Mouse (Mus musculus) mouse trophoblast stem cell (cell line): ENCODE measurements around the gene Zfp276.
"Not testable (repeated sequence)": the region's sequence is repeated elsewhere in the genome, so short reads cannot be mapped to it uniquely, and the experiment has no call there.

Experiments used
- in situ Hi-C, 2 experiments: fragments of 300-500 bp; cut with MseI, MboI; formaldehyde crosslinking; loops; 2 replicates in 1 of 2; 3 replicates in 1 of 2; pipeline ENCODE4 v1.15.1; 2025

Gene Zfp276

DNA sequence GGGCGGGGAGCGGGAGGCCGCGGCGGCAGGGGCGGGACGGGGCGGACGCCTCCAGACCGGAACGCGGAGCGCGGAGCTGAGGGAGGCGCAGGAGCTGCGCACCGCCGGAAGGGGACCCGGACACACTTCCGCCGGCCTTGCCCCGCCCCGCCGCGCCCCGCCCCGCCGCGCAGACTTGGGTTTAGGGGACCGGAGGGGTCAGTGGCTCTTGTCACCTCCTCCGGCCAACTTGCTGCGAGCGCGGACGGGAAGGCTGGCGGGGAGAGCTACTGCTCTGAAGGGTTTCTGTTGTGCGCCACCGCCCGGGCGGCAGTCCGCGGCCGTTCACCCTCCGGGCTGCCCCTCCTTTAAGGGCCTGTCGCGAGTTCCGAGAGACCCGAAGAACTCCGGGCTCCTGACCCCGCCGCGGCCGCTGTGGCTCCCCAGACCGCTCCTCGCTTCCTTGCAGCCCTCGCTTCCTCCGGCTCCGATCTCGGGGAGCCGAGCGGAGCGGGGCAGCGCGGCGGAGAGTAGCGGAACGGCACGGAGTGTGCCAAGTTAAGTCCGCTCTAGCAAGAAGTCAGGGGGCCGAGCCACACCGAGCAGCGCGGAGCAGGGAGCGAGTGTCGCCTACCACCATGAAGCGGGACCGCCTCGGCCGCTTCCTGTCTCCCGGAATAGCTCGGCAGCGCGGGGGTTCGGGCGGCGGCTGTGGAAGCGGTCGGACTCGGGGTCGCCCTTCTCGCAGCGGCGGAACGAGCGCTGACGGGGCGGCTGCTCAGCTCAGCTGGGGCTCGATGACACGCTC, at the start of gene Zfp276, which contains the start of gene Vps9d1:
Gene Zfp276, plus strand, starts transcription at position 97 of the 787 bp plus-strand sequence.
Gene Vps9d1, minus strand, starts transcription at position 250 of the 787 bp plus-strand sequence.
- in situ Hi-C loops = no loop called here

- in situ Hi-C loops = loop anchor here in 1 of 2 experiments (25.0 kb wide), 1 partner anchor 100 kb away; the partner anchor contains the start of genes Cpne7 and Rpl13
Measured at GRCm38 (mm10) chr8:123211876-123212275, 42.1 kb upstream of the Zfp276 start.

DNA sequence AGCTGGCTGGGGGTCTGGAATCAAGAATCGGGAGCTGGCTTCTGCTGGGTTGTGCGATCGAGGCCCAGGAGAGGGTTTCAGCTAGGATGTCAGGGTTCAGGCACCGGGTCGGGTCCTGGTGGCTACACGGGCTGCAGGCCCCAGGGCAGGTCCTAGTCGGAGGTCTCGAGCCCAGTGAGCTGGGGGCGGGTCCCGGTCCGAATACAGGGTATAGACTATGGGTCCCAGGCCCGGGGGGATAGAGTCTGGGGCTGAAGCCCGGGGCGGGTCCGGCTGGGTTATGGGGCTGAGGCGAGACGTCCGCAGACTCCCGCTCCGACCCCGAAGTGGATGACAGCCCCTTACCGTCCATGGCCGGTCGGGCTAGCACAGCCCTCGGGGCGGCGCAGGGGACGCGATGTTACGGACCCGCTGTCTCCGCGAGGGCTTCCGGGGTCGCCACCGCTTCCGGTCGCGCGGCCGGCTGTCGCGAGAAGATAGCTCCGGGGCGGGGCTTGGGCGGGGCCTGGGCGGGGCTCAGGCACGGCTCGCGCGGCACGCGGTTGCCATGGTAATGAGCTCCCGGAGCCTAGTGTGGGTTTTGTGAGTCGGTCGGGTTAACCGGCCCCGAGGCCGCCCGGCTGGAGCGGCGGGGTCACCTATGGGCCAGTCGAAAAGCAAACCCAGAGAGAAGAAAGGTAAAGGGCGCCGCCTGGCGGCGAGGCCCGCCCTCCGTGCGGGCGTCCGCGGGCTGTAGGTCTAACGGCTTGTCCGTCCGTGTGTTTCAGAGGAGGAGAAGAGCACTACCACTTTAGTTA, 41.5 kb upstream of the Zfp276 start, which contains the start of the genes Chmp1a and Spata33:
Gene Chmp1a, minus strand, starts transcription at position 443 of the 797 bp plus-strand sequence.
Gene Spata33, plus strand, starts transcription at position 512 of the 797 bp plus-strand sequence.
- in situ Hi-C loops = loop anchor here in 1 of 2 experiments (25.0 kb wide), 1 partner anchor 100 kb away; the partner anchor contains the start of genes Cpne7 and Rpl13

DNA sequence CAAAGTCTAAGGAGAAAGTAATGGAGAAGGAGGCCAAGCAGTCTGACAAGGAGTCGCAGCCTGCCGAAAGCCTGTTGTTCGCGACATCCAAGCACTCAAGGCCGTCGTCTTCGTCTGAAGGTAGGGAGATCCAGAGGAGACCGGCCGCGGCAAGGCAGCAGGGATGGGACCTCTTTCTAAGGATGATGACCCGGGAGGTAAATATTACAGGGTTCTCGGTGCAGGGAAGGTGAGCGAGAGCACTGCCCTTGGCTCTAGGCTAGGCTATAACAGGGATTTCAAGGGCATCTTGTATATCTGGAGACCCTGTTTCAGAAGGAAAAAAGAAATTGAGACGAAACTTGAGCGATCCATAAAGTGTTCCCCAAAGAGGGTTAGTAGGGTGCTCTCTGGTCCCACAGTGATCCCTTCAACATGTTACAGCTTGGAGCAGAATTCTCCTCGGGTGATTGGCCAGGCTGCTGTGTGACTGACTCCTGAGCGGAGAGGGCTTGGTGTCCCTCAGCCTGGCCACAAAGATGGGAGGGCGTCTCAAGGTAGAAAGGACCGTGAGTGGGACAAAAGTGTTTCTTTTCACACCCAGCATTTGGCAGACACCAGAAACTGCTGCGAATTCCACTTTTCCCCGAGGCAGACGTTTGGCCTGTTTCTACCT, 40.8 kb upstream of the Zfp276 start:
- in situ Hi-C loops = loop anchor here in 1 of 2 experiments (25.0 kb wide), 1 partner anchor 101 kb away; the partner anchor contains the start of genes Cpne7 and Rpl13

GRCm38 (mm10) chr8:123215430-123215829, 38.6 kb upstream of the Zfp276 start:
- in situ Hi-C loops = loop anchor here in 1 of 2 experiments (25.0 kb wide), 1 partner anchor 103 kb away; the partner anchor contains the start of genes Cpne7 and Rpl13

GRCm38 (mm10) chr8:123220917-123221316, 33.1 kb upstream of the Zfp276 start:
- in situ Hi-C loops = loop anchor here in 1 of 2 experiments (25.0 kb wide), 1 partner anchor 109 kb away; the partner anchor contains the start of genes Cpne7 and Rpl13

DNA sequence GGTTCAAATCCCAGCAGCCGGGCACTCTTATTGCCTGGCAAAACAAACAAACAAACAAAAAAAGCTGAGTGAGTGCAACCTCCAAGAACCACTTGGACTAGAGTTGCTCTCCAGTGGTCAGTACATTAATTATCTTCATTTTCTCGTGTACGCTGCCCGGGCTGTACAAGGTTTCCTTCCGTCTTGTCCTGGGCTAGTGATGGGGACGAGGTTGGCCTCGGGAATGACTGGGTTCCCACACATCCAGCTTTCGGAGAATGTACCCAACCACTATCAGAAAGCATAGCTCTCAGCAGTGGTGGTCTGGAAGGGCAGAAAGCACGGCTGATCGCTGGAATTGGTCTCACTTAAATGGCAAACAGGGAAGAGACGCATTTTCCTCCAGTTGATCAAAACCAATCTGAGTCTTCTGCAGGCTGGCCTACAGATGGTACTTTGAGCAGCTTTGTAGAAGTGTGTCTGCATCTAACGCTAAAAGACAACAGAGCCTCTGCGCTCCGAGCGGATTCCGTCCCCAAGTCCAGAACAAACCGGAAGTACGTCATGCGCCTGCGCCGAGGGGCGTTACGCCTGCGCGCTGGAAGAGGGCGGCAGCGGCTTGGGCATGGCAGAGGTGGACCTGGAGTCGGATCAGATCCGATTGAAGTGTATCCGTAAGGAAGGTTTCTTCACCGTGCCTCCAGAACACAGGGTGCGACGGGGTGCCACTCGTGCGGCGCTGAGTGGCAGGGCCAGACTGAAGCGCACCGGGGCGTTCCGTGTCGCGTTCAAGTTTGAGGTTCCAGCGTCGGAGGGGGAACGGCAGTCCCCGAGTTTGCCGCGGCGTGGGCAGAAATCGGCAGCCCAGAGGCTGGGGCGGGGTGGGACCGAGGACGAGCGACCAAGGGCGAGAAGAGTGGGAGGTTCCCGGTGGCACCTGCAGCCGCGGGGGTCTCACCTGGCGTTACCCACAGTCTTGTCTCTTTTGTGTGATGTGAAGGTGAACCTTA, 29.4 kb upstream of the Zfp276 start, which contains the start of gene Cdk10:
Gene Cdk10, plus strand, starts transcription at position 565 of the 989 bp plus-strand sequence.
- in situ Hi-C loops = loop anchor here in 1 of 2 experiments (25.0 kb wide), 1 partner anchor 112 kb away; the partner anchor contains the start of genes Cpne7 and Rpl13

DNA sequence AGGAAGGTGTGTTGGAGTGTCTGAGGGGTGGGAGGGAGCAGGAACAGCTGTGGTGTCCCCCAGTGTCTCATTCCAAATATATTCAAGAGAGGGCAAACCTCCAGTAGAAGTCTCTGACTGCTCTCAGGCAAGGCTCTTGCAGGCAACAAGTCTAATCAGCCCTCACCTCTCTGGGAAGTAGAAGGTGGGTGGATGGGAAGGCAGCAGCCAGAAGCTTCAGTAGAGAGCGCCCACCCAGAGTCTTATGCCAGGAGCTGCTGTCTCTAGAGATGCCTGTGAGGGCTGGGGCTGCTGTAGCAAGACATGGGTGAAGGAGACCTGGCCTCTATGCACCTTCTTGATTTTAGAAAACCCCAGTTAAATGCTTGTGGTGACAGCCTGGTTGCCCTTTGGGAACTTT, 25.6 kb upstream of the Zfp276 start:
- in situ Hi-C loops = no loop called here

- in situ Hi-C loops = not testable (repeated sequence)
Measured at GRCm38 (mm10) chr8:123230326-123230725, 23.7 kb upstream of the Zfp276 start.

DNA sequence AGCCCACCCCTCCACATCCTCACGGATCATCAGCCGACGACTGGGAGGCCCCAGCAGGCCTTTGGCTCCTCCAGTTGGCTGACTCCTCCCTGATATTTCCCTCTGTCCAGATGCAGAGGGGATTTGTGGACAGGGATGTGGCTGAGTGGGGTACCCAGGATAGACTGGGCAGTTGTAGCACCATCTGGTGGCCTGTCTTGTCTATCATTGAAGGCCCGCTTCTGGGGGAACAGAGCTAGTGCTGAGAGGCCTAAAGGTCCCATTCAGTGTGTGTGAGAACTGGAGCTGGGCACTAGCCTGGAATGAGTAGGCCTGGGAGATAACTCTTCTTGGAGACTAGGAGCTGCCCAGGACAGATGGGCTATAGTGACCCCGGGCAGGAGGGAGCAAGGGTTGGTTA, 22.3 kb upstream of the Zfp276 start:
- in situ Hi-C loops = no loop called here

DNA sequence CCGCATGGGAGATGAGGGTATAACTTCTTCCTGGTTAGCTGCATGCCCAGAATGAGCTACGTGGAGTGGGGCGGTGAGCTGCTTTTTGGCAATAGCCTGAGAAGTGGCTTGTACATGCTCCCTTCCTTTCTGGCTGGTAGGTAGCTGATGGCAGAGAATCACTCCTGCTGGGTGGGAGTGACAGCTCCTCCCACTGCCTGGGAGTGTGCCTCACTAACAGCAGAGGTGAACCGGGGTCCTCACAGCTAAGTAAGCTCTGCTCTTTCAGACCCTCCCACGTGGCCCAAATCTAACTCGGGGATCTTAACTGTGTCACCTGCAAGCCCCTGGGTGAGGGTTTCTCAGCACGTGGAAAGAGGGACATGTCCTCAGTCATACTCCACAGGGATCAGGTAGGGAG, 21.4 kb upstream of the Zfp276 start:
- in situ Hi-C loops = no loop called here

DNA sequence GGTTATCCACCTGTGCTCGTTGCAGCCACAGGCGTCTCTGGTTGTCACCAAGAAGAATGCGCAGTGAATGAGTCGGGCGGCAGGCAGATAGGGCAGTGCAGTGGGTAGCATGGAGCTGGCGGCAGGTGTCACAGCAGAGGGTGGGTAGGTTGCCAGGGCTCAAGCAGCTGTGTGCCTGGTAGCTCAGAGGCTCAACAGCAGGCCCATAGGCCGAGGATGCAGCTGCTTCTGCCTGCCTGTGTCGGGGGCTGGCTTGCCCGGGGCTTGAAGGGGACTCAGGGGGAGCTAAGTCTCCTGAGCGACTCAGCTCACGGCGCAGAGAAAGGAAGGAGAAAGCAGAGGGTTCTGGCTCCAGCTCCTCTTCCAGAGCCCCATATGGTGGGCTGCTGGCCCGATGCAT, 20.7 kb upstream of the Zfp276 start:
- in situ Hi-C loops = no loop called here

DNA sequence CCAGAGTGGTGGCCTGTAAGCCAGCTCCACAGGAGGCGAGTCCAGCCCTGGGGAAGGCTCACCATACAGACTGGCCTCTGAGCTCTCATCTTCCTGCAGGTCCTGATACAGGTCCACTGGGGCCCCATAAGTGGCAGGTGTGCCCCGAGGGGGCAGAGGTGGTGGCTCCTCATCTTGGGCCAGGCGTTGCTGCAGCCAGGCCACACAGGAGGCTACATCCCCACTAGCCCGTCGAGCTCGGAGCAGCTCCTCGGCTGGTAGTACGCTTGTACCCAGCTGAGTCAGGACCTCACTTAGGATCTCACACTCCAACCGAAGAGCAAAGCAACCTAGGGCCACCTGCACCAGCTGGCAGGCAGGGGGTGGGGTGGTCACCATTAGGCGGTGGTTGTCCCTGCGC, 20.2 kb upstream of the Zfp276 start:
- in situ Hi-C loops = no loop called here

DNA sequence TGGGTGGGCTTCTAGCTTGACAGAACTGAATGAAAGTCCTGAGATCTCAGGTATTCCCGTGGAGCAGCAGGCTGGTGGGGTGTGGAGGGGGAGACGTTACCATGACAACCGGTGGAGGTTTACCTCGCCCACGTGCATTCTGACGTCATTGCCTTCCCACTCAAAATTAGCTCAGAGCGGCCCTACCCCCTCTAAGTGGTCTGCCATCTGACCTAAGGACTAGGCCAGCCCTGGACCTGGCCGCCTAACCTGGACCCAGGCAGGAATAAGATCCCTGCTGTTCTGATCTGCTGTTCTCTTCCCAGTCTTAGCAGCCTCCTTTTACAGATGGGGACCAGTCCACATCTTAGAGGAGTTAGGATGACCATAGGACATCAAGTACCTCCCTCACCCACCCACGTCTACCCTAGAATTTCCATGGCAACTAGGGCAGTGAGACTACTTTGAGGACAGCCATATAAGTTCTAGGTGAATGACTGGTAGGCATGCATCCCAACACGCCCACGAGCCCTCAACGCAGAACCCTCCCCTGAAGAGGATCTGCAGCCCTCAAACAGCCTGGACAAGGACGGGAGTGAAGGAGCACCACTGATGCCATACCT, 19.0 kb upstream of the Zfp276 start:
- in situ Hi-C loops = no loop called here

DNA sequence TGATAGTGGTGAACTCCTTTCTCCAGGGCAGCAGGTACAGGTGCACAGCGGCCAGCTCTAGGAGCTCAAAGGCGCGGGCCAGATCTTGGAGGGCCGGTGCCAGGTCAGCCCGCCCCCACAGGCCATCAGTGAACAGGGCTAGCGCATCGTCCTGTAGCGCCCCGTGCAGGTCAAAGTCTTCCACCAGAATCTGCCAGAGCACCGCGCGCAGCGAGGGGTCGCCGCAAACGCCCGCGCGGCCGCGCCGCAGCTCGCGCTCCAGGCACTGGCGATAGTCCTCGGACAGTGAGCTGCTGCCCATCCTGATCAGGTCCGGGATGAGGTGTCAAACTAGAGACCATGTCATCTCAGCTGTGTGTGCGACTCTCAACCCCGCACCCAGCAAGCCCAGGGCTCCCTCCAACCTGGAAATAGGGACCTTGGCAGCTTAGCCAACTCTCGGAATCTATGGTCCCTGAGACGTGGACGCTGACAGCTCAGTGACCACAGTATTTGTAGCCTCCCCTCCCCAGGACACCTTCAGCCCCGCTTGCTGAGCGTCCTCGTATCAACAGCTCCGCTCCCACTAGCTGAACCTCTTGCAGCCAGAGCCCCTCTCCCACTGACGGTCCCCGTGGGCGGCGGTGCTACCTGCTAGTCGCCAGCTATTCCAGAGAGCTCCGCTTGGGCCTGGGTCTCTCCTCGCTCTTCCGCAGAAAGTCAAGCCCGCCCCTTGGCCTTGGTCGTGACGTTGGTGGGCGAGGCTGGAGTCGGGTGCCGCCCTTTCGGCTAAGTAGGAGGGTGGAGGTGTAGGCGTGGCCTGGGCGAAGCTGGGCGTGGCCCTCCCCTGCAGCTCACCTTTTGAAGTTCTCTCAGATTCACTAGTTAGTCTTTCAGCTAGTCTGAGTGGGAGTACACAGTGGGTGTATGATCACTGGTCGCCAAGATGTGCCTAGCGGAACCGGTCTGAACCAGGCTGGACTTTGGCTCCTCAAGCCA, 18.2 kb upstream of the Zfp276 start, which contains the start of gene Spata2l:
Gene Spata2l, minus strand, starts transcription at position 714 of the 978 bp plus-strand sequence.
- in situ Hi-C loops = no loop called here

DNA sequence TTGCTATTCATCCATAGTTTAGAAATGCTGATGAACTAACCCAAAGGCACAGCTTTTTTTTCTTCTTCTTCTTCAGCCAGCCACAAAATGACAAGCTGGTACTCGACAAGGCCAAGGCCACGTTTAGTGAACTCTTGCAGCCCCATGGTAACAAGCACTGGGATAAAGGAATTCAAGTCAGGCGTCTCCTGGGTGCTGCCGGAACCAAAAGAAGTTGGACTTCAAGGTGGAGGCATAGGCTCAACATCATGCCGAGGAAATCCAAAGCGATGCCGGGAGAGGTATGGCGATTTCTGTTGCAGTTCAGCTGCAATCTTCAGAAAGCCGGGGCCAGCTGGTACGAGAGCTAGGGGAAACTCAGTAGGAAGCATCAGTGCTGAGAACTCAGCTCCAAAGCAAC, 14.6 kb upstream of the Zfp276 start:
- in situ Hi-C loops = no loop called here

- in situ Hi-C loops = no loop called here
Measured at GRCm38 (mm10) chr8:123242107-123242923, 11.7 kb upstream of the Zfp276 start.
